Mouse (Mus musculus) liver, adult 2 months (tissue): ENCODE results near the gene Cenpa.

Experiments used
- CTCF ChIP-seq: fragments of 200-500 bp; IDR thresholded peaks from 2 replicates; pipeline ENCODE4 v1.5.1; 2011; ENCODE audit warnings: low read depth, low read length, control low read depth
- POLR2A ChIP-seq: fragments of 200-500 bp; IDR thresholded peaks from 2 replicates; pipeline ENCODE4 v1.6.1; 2011; ENCODE audit warnings: low read length, control low read depth; ENCODE audit not compliant: insufficient read depth; ENCODE audit errors: extremely low read depth

- no peak for TF ChIP-seq CTCF
- no peak for TF ChIP-seq POLR2A
These were observed 43.2 kb upstream of the Cenpa start for GRCm38 (mm10) chr5:30623380-30623779.
